Mouse (Mus musculus): ENCODE results near the gene Sugp1. TPM values are rescaled to one million over a fixed set of nuclear protein-coding genes. Genes with fewer than 3 reads are reported as not detected.
"Not testable (repeated sequence)": the region's sequence is repeated elsewhere in the genome, so short reads cannot be mapped to it uniquely, and the experiment has no call there.

Sugp1 gene
- polyA plus RNA-seq, 1 experiment from 2014 or later = 45.0 TPM

GRCm38 (mm10) chr8:70005178-70005577 lies 37.4 kb upstream of the Sugp1 start:
- H3K4me1 ChIP-seq = peaks cover 17% of the 10 kb centered on the region; the same call in 1 of the 2 replicates
- H3K36me3 ChIP-seq = no peaks in the 10 kb centered on the region
- H3K27ac ChIP-seq = no peak overlapping the region
- WGBS = 41% methylated on average over 2 of the region's 2 CpGs
- H3K27me3 ChIP-seq (ENCODE audit: insufficient read depth, poor library complexity, severe bottlenecking) = no peaks in the 10 kb centered on the region
- H3K9me3 ChIP-seq = no peaks in the 10 kb centered on the region
- no peak for DNase-seq (ENCODE audit: low spot score)
- no peak overlapping the region for H3K4me3 ChIP-seq

- not testable (repeated sequence) for DNase-seq (ENCODE audit: low spot score)
- WGBS = 87% methylated on average over 14 of the region's 14 CpGs
These were observed 31.8 kb upstream of the Sugp1 start for GRCm38 (mm10) chr8:70010796-70011195.

GRCm38 (mm10) chr8:70012350-70012749 lies 30.3 kb upstream of the Sugp1 start:
- Histone ChIP-seq H3K36me3 (peaks cover 14% of the 10 kb centered on the region), H3K27me3 (ENCODE audit: insufficient read depth, poor library complexity, severe bottlenecking) (no peaks in the 10 kb centered on the region), H3K4me3 (no peak overlapping the region), H3K27ac (no peak overlapping the region), H3K9me3 (no peaks in the 10 kb centered on the region), H3K4me1 (no peaks in the 10 kb centered on the region)
- WGBS = 79% methylated on average over 3 of the region's 3 CpGs
- no peak for DNase-seq (ENCODE audit: low spot score)

More at GRCm38 (mm10) chr8:70010796-70011195, 31.8 kb upstream of the Sugp1 start:
- not testable (repeated sequence) for H3K9me3 ChIP-seq; H3K4me3 ChIP-seq; H3K36me3 ChIP-seq; H3K27me3 ChIP-seq (ENCODE audit: insufficient read depth, poor library complexity, severe bottlenecking); H3K27ac ChIP-seq; H3K4me1 ChIP-seq

- Histone ChIP-seq H3K4me1 (no peaks in the 10 kb centered on the region), H3K27me3 (ENCODE audit: insufficient read depth, poor library complexity, severe bottlenecking) (no peaks in the 10 kb centered on the region), H3K36me3 (peaks cover 18% of the 10 kb centered on the region), H3K4me3 (no peak overlapping the region), H3K27ac (no peak overlapping the region), H3K9me3 (no peaks in the 10 kb centered on the region)
- 90% methylated on average over 1 of the region's 1 CpGs for WGBS
- DNase-seq (ENCODE audit: low spot score) = no peak
These were observed 29.9 kb upstream of the Sugp1 start for GRCm38 (mm10) chr8:70012763-70013162.

- Histone ChIP-seq H3K27me3 (ENCODE audit: insufficient read depth, poor library complexity, severe bottlenecking) (no peaks in the 10 kb centered on the region), H3K4me1 (no peaks in the 10 kb centered on the region), H3K4me3 (no peak overlapping the region), H3K27ac (no peak overlapping the region), H3K36me3 (peaks cover 40% of the 10 kb centered on the region), H3K9me3 (no peaks in the 10 kb centered on the region)
- WGBS = 85% methylated on average over 1 of the region's 1 CpGs
- no peak for DNase-seq (ENCODE audit: low spot score)
These were observed 27.6 kb upstream of the Sugp1 start for GRCm38 (mm10) chr8:70015017-70015416.

GRCm38 (mm10) chr8:70023596-70023995 lies 19.0 kb upstream of the Sugp1 start:
- Histone ChIP-seq H3K4me1 (no peaks in the 10 kb centered on the region), H3K27ac (no peak overlapping the region), H3K4me3 (no peak overlapping the region), H3K36me3 (peaks cover 99% of the 10 kb centered on the region), H3K27me3 (ENCODE audit: insufficient read depth, poor library complexity, severe bottlenecking) (no peaks in the 10 kb centered on the region), H3K9me3 (no peaks in the 10 kb centered on the region)
- DNase-seq (ENCODE audit: low spot score) = no peak
- WGBS = 82% methylated on average over 8 of the region's 8 CpGs

- no peak overlapping the region for H3K4me3 ChIP-seq
- no peaks in the 10 kb centered on the region for H3K9me3 ChIP-seq
- H3K36me3 ChIP-seq = peaks cover 99% of the 10 kb centered on the region
- no peaks in the 10 kb centered on the region for H3K27me3 ChIP-seq (ENCODE audit: insufficient read depth, poor library complexity, severe bottlenecking)
- DNase-seq (ENCODE audit: low spot score) = no peak
- 0 out of 2 replicates have a peak, but pooled peaks cover 3% of the 10 kb centered on the region for H3K4me1 ChIP-seq
- 95% methylated on average over 2 of the region's 2 CpGs for whole genome bisulfite sequencing
- H3K27ac ChIP-seq = no peak overlapping the region
These were observed 16.5 kb upstream of the Sugp1 start for GRCm38 (mm10) chr8:70026151-70026550.

GRCm38 (mm10) chr8:70030255-70030654 lies 12.4 kb upstream of the Sugp1 start:
- 77% methylated on average over 1 of the region's 1 CpGs for WGBS
- H3K27ac ChIP-seq = no peak overlapping the region
- peaks cover 71% of the 10 kb centered on the region for H3K36me3 ChIP-seq

GRCm38 (mm10) chr8:70037994-70038393 lies 4.6 kb upstream of the Sugp1 start:
- Histone ChIP-seq H3K27me3 (ENCODE audit: insufficient read depth, poor library complexity, severe bottlenecking) (no peaks in the 10 kb centered on the region), H3K4me1 (peaks cover 15% of the 10 kb centered on the region), H3K9me3 (no peaks in the 10 kb centered on the region), H3K4me3 (no peak overlapping the region), H3K27ac (no peak overlapping the region), H3K36me3 (peaks cover 14% of the 10 kb centered on the region; the same call in 1 of the 2 replicates)
- 88% methylated on average over 1 of the region's 1 CpGs for WGBS
- no peak for DNase-seq (ENCODE audit: low spot score)

More at GRCm38 (mm10) chr8:70030255-70030654, 12.4 kb upstream of the Sugp1 start:
- Histone ChIP-seq H3K9me3 (no peaks in the 10 kb centered on the region), H3K4me3 (no peak overlapping the region), H3K27me3 (ENCODE audit: insufficient read depth, poor library complexity, severe bottlenecking) (no peaks in the 10 kb centered on the region), H3K4me1 (0 out of 2 replicates have a peak, but pooled peaks cover 3% of the 10 kb centered on the region)
- DNase-seq (ENCODE audit: low spot score) = no peak

GRCm38 (mm10) chr8:70041885-70042546 lies 597 bp upstream of the Sugp1 start:
- Histone ChIP-seq H3K27me3 (ENCODE audit: insufficient read depth, poor library complexity, severe bottlenecking) (no peaks in the 10 kb centered on the region), H3K4me1 (peaks cover 29% of the 10 kb centered on the region), H3K27ac (peak overlapping the region; percentile 93), H3K9me3 (no peaks in the 10 kb centered on the region), H3K4me3 (peak overlapping the region; percentile 97), H3K36me3 (peaks cover 8% of the 10 kb centered on the region; the same call in 1 of the 2 replicates)
- 1% methylated on average over 46 of the region's 47 CpGs for WGBS
- DNase-seq (ENCODE audit: low spot score) = no peak

GRCm38 (mm10) chr8:70043996-70044395 lies 1.4 kb downstream of the Sugp1 start:
- Histone ChIP-seq H3K4me1 (peaks cover 29% of the 10 kb centered on the region), H3K9me3 (no peaks in the 10 kb centered on the region), H3K27me3 (ENCODE audit: insufficient read depth, poor library complexity, severe bottlenecking) (no peaks in the 10 kb centered on the region), H3K36me3 (peaks cover 14% of the 10 kb centered on the region), H3K27ac (no peak overlapping the region), H3K4me3 (peak overlapping the region; percentile 97)
- no peak for DNase-seq (ENCODE audit: low spot score)
- WGBS = 84% methylated on average over 5 of the region's 5 CpGs

GRCm38 (mm10) chr8:70049662-70050061 lies 7.0 kb downstream of the Sugp1 start:
- H3K27me3 ChIP-seq (ENCODE audit: insufficient read depth, poor library complexity, severe bottlenecking) = no peaks in the 10 kb centered on the region
- no peak for DNase-seq (ENCODE audit: low spot score)
- H3K9me3 ChIP-seq = no peaks in the 10 kb centered on the region
- no peak overlapping the region for H3K4me3 ChIP-seq
- no peak overlapping the region for H3K27ac ChIP-seq
- peaks cover 63% of the 10 kb centered on the region for H3K36me3 ChIP-seq
- no peaks in the 10 kb centered on the region; the same call in 1 of the 2 replicates for H3K4me1 ChIP-seq

- WGBS = 88% methylated on average over 5 of the region's 5 CpGs
- peaks cover 70% of the 10 kb centered on the region for H3K36me3 ChIP-seq
- H3K27me3 ChIP-seq (ENCODE audit: insufficient read depth, poor library complexity, severe bottlenecking) = not testable (repeated sequence)
These were observed 7.8 kb downstream of the Sugp1 start for GRCm38 (mm10) chr8:70050434-70050833.

GRCm38 (mm10) chr8:70057721-70058120 lies 15.1 kb downstream of the Sugp1 start:
- H3K9me3 ChIP-seq = no peaks in the 10 kb centered on the region
- H3K27ac ChIP-seq = no peak overlapping the region
- H3K36me3 ChIP-seq = peaks cover 96% of the 10 kb centered on the region
- H3K4me3 ChIP-seq = no peak overlapping the region
- H3K27me3 ChIP-seq (ENCODE audit: insufficient read depth, poor library complexity, severe bottlenecking) = no peaks in the 10 kb centered on the region
- no peak for DNase-seq (ENCODE audit: low spot score)
- 79% methylated on average over 1 of the region's 1 CpGs for WGBS
- no peaks in the 10 kb centered on the region for H3K4me1 ChIP-seq

More at GRCm38 (mm10) chr8:70050434-70050833, 7.8 kb downstream of the Sugp1 start:
- H3K27ac ChIP-seq; H3K4me1 ChIP-seq; DNase-seq (ENCODE audit: low spot score); H3K4me3 ChIP-seq; H3K9me3 ChIP-seq: not testable (repeated sequence)

All from heart, embryonic 10.5 days (tissue).